Mouse (Mus musculus) lung, embryonic 16.5 days (tissue): ENCODE measurements around the gene Ano1. TPM values are rescaled to one million over a fixed set of nuclear protein-coding genes. Genes with fewer than 3 reads are reported as not detected.

Experiments
- ATAC-seq: fragments of 200-750 bp; cut with Nextera tagmentation; 2 replicates; pipeline ENCODE4 v1.8.0; 2017; ENCODE audit warnings: low read depth, mild to moderate bottlenecking, moderate library complexity
- H3K27ac ChIP-seq: fragments of 300-500 bp; sonication (generic); 2 replicates; pipeline ENCODE4 v1.5.1; 2014; ENCODE audit warnings: mild to moderate bottlenecking, control low read depth, low read length
- H3K27me3 ChIP-seq: fragments of 300-500 bp; sonication (generic); 2 replicates; pipeline ENCODE4 v1.6.1; 2014; ENCODE audit warnings: low read depth, low read length, mixed read lengths; ENCODE audit not compliant: control insufficient read depth, insufficient read depth
- H3K36me3 ChIP-seq: fragments of 300-500 bp; sonication (generic); 2 replicates; pipeline ENCODE4 v1.6.1; 2014; ENCODE audit warnings: low read length; ENCODE audit not compliant: control insufficient read depth, insufficient read depth
- H3K4me1 ChIP-seq: fragments of 300-500 bp; sonication (generic); replicated peaks from 2 replicates; pipeline ENCODE4 v1.6.1; 2014; ENCODE audit warnings: low read length, mixed read lengths; ENCODE audit not compliant: control insufficient read depth, insufficient read depth
- H3K4me2 ChIP-seq: fragments of 300-500 bp; sonication (generic); 2 replicates; pipeline ENCODE4 v1.6.1; 2014; ENCODE audit warnings: low read depth, low read length, control low read depth
- H3K4me3 ChIP-seq: fragments of 300-500 bp; sonication (generic); 2 replicates; pipeline ENCODE4 v1.5.1; 2014; ENCODE audit warnings: mild to moderate bottlenecking, low read length, control low read depth
- H3K9ac ChIP-seq: fragments of 300-500 bp; sonication (generic); 2 replicates; pipeline ENCODE4 v1.6.1; 2014; ENCODE audit warnings: low read length, control low read depth
- H3K9me3 ChIP-seq: fragments of 300-500 bp; sonication (generic); 2 replicates; pipeline ENCODE4 v1.6.1; 2016; ENCODE audit warnings: low read length; ENCODE audit not compliant: control insufficient read depth
- WGBS: fragments of 180-500 bp; shearing (Covaris S2); extraction: QIAGEN DNeasy Blood & Tissue Kit; methylation state at CpG from one replicate; pipeline ENCODE4 v1.1.7; 2014; 5-methylcytosine and 5-hydroxymethylcytosine counted together
- polyA plus RNA-seq: library from polyadenylated mRNA; unstranded; fragments of >200 nt; fragmentation: Nextera tagmentation; extraction: Ambion mirVana; gene quantifications from 2 replicates; pipeline ENCODE4 v1.2.1, GENCODE M21; 2015

Gene Ano1
- polyA plus RNA-seq, 1 experiment from 2014 or later, result 111 TPM

- 97% methylated on average over 2 of the region's 2 CpGs for WGBS
- no peak overlapping the region for H3K4me2 ChIP-seq
- ATAC-seq, result no peak
Measured at GRCm38 (mm10) chr7:144669895-144670294, 81.9 kb downstream of the Ano1 start.

DNA sequence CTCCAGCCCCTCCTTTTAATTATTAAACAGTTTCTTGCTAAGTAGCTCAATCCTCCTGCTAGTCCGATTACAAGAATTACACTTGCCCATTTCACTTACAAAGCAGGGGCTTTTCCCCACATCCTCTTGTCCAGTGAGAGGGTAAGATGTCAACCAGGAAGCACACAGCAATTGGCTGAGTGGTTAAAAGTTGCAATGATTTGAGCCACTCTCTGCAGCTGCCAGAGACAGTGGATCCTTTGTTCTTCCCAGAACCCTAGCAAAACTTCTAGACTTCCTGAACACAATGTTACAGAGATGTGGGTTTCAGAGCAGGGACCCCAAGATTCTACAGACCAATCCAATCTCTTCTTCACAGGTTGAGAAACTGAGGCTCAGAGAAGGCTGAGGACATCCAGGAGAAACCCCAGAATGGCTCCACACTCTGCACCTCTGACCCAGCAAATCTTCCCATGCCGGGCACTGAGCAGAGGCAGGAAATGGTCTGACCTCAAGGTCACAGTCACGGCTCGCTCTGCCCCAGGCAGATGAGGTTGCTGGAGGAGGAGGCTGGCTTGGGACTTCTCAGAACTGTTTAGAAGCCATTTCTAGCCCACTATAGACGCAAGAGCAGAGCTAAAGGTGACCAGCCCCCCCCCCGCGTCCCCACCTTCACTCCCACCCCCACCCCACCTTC is 83.0 kb downstream of the Ano1 start:
- no peak overlapping the region for H3K4me3 ChIP-seq

More at GRCm38 (mm10) chr7:144669895-144670294, 81.9 kb downstream of the Ano1 start:
- no peaks in the 10 kb centered on the region for H3K27me3 ChIP-seq
- peaks cover 2% of the 10 kb centered on the region; the same call in 1 of the 2 replicates for H3K36me3 ChIP-seq
- 0 out of 2 replicates have a peak, but pooled peaks cover 2% of the 10 kb centered on the region for H3K9me3 ChIP-seq
- peaks cover 13% of the 10 kb centered on the region for H3K4me1 ChIP-seq
- H3K27ac ChIP-seq, result no peak overlapping the region
- no peak overlapping the region for H3K4me3 ChIP-seq
- no peak overlapping the region for H3K9ac ChIP-seq

GRCm38 (mm10) chr7:144667091-144667490 is 84.7 kb downstream of the Ano1 start:
- Histone ChIP-seq H3K4me2 (no peak overlapping the region), H3K9me3 (0 out of 2 replicates have a peak, but pooled peaks cover 2% of the 10 kb centered on the region), H3K27ac (no peak overlapping the region), H3K4me1 (peaks cover 22% of the 10 kb centered on the region), H3K27me3 (no peaks in the 10 kb centered on the region), H3K36me3 (peaks cover 2% of the 10 kb centered on the region; the same call in 1 of the 2 replicates), H3K4me3 (no peak overlapping the region), H3K9ac (no peak overlapping the region)
- peak; percentile 37; the same call in 1 of the 2 replicates for ATAC-seq
- 82% methylated on average over 6 of the region's 6 CpGs for WGBS

More for the DNA sequence above, 83.0 kb downstream of the Ano1 start:
- Histone ChIP-seq H3K9me3 (0 out of 2 replicates have a peak, but pooled peaks cover 2% of the 10 kb centered on the region), H3K27ac (peak overlapping the region; percentile 62), H3K4me2 (no peak overlapping the region), H3K27me3 (no peaks in the 10 kb centered on the region), H3K36me3 (peaks cover 2% of the 10 kb centered on the region; the same call in 1 of the 2 replicates), H3K4me1 (peaks cover 22% of the 10 kb centered on the region), H3K9ac (no peak overlapping the region)
- ATAC-seq, result peak; percentile 48; the same call in 1 of the 2 replicates
- 24% methylated on average over 7 of the region's 7 CpGs for WGBS

- Histone ChIP-seq H3K27me3 (no peaks in the 10 kb centered on the region), H3K4me2 (no peak overlapping the region), H3K4me1 (peaks cover 22% of the 10 kb centered on the region), H3K27ac (no peak overlapping the region), H3K36me3 (peaks cover 2% of the 10 kb centered on the region; the same call in 1 of the 2 replicates), H3K4me3 (no peak overlapping the region), H3K9me3 (0 out of 2 replicates have a peak, but pooled peaks cover 2% of the 10 kb centered on the region), H3K9ac (no peak overlapping the region)
- 68% methylated on average over 3 of the region's 3 CpGs for WGBS
- ATAC-seq, result no peak
Measured at GRCm38 (mm10) chr7:144665585-144665984, 86.2 kb downstream of the Ano1 start.

GRCm38 (mm10) chr7:144663566-144663965 is 88.2 kb downstream of the Ano1 start:
- 0 out of 2 replicates have a peak, but pooled peaks cover 2% of the 10 kb centered on the region for H3K9me3 ChIP-seq
- 46% methylated on average over 6 of the region's 6 CpGs for WGBS
- H3K4me2 ChIP-seq, result no peak overlapping the region
- no peaks in the 10 kb centered on the region for H3K27me3 ChIP-seq
- no peak overlapping the region for H3K27ac ChIP-seq
- H3K4me3 ChIP-seq, result no peak overlapping the region
- H3K9ac ChIP-seq, result no peak overlapping the region
- peaks cover 2% of the 10 kb centered on the region; the same call in 1 of the 2 replicates for H3K36me3 ChIP-seq
- peaks cover 13% of the 10 kb centered on the region for H3K4me1 ChIP-seq
- peak; percentile 50 for ATAC-seq

DNA sequence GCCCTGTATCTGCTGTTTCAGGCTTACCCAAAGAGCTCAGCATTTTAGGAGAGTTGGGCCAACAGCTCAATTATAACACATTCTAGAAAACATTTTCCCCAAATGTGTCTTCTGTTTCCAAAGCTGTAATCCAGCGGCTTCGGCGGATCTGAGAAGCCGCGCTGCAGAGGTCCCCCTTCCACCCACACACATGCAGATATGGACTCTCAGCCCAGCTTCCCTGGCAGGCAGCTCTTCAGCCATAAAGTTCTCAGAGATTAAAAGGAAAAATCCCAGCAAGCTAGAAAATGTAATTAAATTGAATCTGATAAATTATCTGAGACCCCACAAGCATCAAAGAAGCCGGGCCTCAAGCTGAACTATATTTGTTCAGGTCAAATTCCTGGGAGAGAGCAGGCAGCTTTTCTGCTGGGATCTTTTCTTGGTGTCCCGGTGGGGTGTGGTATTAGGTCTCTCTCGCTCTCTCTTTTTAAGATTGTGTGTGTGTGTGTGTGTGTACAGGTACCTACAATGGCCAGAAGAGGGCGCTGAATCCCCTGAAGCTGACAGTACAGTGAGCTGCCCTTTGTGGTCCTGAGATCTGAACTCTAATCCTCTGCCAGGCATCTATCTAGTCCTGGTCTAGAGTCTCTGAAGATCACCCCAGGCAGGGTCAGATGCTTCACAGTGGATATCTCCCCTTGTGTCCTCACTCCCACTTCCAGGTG is 95.4 kb downstream of the Ano1 start:
- no peak for ATAC-seq
- peak overlapping the region; percentile 29; the same call in 1 of the 2 replicates for H3K27ac ChIP-seq
- H3K4me1 ChIP-seq, result peaks cover 10% of the 10 kb centered on the region
- 45% methylated on average over 9 of the region's 9 CpGs for WGBS
- no peaks in the 10 kb centered on the region for H3K9me3 ChIP-seq
- H3K36me3 ChIP-seq, result peaks cover 5% of the 10 kb centered on the region; the same call in 1 of the 2 replicates
- H3K27me3 ChIP-seq, result no peaks in the 10 kb centered on the region
- H3K9ac ChIP-seq, result no peak overlapping the region
- no peak overlapping the region for H3K4me2 ChIP-seq
- no peak overlapping the region for H3K4me3 ChIP-seq

DNA sequence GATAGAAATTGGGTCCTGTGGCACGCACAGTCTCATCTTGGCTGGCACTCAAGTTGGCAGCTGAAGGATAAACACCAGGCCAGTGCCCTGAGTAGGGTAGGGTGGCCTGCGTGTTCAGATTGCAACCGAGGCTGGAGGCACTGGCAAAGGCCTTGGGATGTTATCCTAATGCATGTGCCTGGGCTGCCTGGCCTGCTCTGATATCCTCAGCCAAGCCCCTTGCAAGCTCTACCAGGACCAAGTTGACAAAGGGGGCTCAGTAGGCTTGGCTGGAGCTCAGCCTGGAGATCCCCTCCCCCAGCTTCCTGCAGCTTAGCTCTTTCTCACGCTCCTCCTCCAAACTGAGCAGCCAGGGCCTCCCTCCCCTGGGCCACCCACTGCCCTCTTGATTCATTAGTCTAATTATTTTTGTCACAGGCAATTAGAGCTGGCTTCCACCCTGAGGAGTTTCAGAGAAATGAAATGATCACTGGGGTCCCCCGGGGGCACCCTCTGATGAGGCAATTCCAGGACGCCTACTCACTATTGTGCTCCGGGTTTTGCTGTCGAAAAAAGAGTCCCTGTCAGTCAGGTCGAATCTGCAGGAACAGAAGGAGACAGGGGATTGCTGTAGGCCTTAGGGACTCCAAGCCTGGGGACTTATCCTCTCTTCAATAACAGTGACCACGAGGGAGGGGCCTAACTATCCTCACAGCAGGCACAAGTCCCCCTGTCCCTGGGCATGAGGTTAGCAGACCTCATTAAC is 97.9 kb downstream of the Ano1 start:
- Histone ChIP-seq H3K36me3 (peaks cover 5% of the 10 kb centered on the region; the same call in 1 of the 2 replicates), H3K9ac (peak overlapping the region; percentile 24; the same call in 1 of the 2 replicates), H3K9me3 (no peaks in the 10 kb centered on the region), H3K4me2 (no peak overlapping the region), H3K27ac (peak overlapping the region; percentile 40), H3K4me1 (peaks cover 10% of the 10 kb centered on the region), H3K4me3 (no peak overlapping the region), H3K27me3 (no peaks in the 10 kb centered on the region)
- peak; percentile 85 for ATAC-seq
- WGBS, result 21% methylated on average over 10 of the region's 10 CpGs

DNA sequence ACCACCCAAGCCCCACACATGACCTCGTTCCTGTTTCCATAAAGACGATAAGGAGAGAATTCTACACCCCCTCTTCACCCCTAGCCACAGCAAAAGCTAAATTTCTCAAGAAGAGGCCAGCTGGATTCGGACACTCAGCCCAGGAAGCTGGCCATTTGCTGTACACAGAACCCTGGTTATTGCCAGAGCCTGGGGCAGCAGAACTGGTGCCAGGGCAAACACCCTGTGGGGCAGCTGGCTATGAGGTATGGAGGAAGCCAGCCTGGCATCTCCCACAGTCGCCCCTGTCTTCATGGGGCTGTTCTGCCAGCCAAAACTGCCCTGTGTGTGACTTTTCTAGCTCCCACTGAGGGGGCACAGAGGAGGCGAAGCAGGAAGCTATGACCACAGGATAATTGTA is 104.2 kb downstream of the Ano1 start:
- H3K4me2 ChIP-seq, result no peak overlapping the region
- H3K9me3 ChIP-seq, result no peaks in the 10 kb centered on the region
- ATAC-seq, result no peak
- peaks cover 6% of the 10 kb centered on the region; the same call in 1 of the 2 replicates for H3K4me1 ChIP-seq
- no peaks in the 10 kb centered on the region for H3K27me3 ChIP-seq
- H3K4me3 ChIP-seq, result no peak overlapping the region
- H3K27ac ChIP-seq, result no peak overlapping the region
- H3K36me3 ChIP-seq, result peaks cover 5% of the 10 kb centered on the region; the same call in 1 of the 2 replicates
- WGBS, result 55% methylated on average over 5 of the region's 5 CpGs
- no peak overlapping the region for H3K9ac ChIP-seq
